Mouse (Mus musculus): ENCODE data around the gene Trmt1.
"Not testable (repeated sequence)": the region's sequence is repeated elsewhere in the genome, so short reads cannot be mapped to it uniquely, and the experiment has no call there.

Gene Trmt1

DNA sequence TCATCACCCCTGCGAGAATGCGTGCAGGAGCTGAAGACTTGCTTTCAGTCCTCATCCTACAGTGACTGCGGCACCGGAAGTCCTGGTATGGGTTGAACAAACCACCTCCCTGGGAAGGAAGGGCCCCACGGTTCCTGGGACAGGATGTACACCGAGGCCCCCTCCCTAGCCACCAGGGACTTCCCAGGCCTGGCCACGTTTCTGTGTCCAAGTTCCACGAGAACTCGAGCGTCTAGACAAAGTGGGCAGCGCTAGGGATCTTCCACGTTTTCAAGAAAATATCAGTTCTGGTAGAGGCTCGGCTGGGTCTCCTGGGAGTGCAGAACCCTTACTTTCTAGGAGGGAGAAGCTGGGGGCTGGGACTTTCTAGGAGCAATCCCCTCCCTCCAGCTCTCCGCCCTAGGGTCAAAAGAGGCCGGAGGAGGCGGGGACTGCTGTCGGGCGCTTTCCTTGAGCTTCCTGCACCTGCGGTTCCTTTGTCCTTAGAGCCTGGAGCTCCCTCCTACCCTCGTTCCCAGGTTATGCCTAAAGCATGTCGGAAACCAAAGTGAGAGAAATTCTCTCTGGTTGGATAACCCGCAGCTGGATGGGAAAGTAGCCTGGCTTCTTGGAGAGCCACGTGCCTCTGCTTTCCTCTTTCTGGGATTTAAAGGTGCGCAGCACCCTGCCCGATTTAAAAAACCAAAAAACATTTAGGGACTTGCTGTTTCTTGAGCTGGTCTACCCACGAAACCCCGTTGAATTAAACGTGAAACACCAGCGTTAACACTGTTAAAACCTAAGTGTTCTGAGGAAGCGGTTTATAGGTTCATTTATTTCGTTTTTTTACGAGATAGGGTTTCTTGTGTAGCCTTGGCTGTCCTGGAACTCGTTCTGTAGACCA, 25.9 kb upstream of the Trmt1 start:
- no peak for DNase-seq (ENCODE audit: low read depth, low spot score)

GRCm38 (mm10) chr8:84660819-84661457, 25.2 kb upstream of the Trmt1 start:
- DNase-seq (ENCODE audit: low read depth, low spot score), result no peak

- no peak for DNase-seq (ENCODE audit: low read depth, low spot score)
Observed at GRCm38 (mm10) chr8:84661458-84661871, 24.6 kb upstream of the Trmt1 start.

DNA sequence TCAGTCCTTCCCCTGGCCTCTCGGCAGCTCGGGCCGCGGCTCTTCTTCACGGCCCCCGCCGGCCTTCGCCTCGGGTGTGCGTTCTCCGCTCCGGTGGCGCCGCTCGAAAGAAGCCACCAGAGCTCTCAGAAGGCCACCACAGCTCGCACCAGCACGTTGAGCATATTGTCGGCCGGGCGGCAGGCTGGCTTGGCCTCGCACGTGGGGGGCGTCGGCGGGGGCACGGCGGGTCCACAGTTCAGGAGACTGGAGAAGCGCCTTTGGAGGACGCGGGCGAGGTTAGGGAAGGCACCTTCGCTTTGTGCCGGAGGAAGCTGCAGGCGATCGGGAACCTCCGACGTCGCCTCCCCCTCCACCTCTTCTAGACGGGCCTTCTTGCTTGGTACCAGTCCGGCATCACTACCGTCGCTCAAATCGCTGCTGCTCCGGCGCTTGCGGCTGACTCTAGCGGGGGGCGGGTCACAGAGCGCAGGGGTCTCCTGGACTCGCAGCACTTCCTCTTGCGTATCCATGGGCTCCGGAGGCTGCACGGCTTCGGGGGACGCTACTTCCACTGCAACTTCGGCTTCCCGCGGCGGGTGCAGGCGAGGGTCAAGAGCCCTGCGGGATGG, 24.0 kb upstream of the Trmt1 start:
- no peak for DNase-seq (ENCODE audit: low read depth, low spot score)

DNA sequence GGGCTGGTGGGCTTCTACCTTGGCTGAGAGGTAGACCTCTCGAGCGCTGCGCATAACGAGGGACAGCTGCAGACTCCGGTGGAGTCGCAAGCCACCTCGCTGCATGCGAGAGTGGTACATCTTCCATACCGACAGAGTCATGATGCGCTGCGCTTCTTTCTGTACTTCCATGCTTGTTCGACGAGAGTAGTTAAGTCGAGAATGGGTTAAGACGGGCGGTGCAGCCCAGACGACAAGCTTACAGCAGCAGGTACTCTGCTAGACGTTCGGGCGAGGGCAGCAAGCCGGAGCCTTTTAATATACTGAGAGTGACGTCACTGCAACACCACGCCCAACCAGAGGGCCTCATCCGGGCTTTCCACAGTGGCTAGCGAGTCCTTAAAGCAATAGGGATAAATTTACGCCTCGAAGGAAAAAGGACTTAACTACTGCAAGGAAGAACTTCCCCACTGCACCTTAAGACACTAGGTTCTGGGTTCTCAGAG, 23.5 kb upstream of the Trmt1 start, which contains the start of gene Ier2:
TSS of gene Ier2 (minus strand) at position 272 of the 485 bp plus-strand sequence.
- peak; percentile 90 for DNase-seq (ENCODE audit: low read depth, low spot score)

- DNase-seq (ENCODE audit: low read depth, low spot score), result peak; percentile 96
Observed at GRCm38 (mm10) chr8:84663483-84664327, 22.4 kb upstream of the Trmt1 start.

- DNase-seq (ENCODE audit: low read depth, low spot score), result peak; percentile 88
Observed at GRCm38 (mm10) chr8:84664566-84665384, 21.3 kb upstream of the Trmt1 start.

DNA sequence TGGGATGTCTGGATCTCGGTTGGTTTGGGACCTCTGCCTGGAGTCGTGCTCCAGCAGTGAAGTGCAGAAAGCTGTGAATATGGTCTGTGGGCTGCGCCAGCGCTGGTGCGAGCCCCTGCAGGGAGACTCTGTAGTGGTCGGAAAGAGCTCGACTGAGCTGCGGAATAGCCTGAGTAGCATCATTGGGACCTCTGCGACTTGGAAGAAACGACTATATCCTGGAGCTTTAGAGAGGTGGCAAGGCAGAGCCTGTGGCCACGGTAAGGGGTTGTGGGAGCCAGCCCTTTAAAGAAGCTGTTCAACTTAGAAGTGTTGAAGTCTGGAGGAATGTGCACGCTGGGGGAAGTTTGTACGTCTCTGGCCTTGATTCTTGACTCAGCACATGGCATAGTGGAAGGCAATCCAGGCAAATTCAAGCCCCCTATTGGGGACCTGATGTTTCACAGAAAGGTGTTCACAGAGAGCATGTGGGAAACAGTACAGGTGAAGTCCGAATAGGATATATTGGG, 20.7 kb upstream of the Trmt1 start:
- DNase-seq (ENCODE audit: low read depth, low spot score), result no peak

DNA sequence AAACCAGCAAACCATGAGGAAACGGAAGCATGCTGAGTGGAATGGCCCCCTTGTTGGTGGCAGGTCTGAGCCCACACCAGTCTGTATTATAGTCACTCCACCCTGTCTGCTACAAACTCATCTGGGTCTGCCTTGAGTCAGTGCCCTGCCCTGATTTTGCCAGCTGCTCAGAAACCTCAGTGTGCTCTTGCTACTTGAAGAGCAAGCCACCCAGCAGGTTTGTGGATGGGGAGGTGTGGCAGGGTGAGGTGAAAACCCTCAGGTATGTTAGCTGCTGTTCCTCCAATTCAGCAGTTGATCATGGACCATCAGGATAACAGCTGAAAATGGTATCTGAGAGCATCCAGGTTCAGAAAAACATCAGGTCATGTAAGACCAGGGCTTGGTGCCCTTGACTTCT, 18.0 kb upstream of the Trmt1 start:
- no peak for DNase-seq (ENCODE audit: low read depth, low spot score)

DNA sequence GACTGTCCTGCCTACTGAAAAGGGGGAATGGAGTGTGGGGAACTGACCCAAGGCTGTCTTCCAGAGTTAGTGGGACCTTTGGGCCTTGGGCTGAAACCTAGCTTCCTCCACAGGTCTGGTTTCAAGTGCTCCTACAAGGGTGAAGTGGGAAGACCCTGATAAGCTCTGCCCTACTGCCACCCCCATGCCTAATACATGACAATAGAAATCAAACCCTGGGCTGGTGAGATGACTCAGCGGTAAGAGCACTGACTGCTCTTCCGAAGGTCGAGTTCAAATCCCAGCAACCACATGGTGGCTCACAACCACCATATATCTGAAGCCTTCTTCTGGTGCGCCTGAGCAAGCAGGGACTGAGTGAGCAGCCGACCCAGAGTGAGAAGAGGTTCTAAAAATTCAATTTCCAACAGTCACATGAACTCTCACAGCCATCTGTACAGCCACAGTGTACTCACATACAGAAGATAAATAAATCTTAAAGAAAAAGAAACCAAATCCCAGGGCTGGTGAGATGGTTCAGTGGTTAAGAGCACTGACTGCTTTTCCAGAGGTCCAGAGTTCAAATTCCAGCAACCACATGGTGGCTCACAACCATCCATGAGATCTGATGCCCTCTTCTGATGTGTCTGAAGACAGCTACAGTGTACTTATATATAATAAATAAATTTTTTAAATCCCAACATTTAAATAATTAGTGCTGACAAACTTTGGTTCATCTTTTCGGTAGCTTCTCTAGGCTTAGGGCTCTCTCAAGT, 17.2 kb upstream of the Trmt1 start:
- no peak for DNase-seq (ENCODE audit: low read depth, low spot score)

- DNase-seq (ENCODE audit: low read depth, low spot score), result not testable (repeated sequence)
Observed at GRCm38 (mm10) chr8:84670295-84671006, 15.7 kb upstream of the Trmt1 start.

- DNase-seq (ENCODE audit: low read depth, low spot score), result no peak
Observed at GRCm38 (mm10) chr8:84677305-84677704, 8.8 kb upstream of the Trmt1 start.

- DNase-seq (ENCODE audit: low read depth, low spot score), result no peak
Observed at GRCm38 (mm10) chr8:84681476-84681875, 4.6 kb upstream of the Trmt1 start.

- DNase-seq (ENCODE audit: low read depth, low spot score), result no peak
Observed at GRCm38 (mm10) chr8:84682257-84682656, 3.9 kb upstream of the Trmt1 start.

GRCm38 (mm10) chr8:84684537-84684936, 1.6 kb upstream of the Trmt1 start:
- DNase-seq (ENCODE audit: low read depth, low spot score), result no peak

- no peak for DNase-seq (ENCODE audit: low read depth, low spot score)
Observed at GRCm38 (mm10) chr8:84687003-84687704, 1.0 kb downstream of the Trmt1 start.

GRCm38 (mm10) chr8:84687705-84688100, 1.6 kb downstream of the Trmt1 start, which contains the start of gene Nacc1:
Gene Nacc1, minus strand, starts transcription at chr8:84687862.
- DNase-seq (ENCODE audit: low read depth, low spot score), result peak; percentile 79

Measured in telencephalon, adult 2 months (tissue).